Mouse (Mus musculus): ENCODE data around the gene Frmd4a. TPM values are rescaled to one million over a fixed set of nuclear protein-coding genes. Genes with fewer than 3 reads are reported as not detected.
A peak's percentile ranks its signal among the peaks of the same experiment; 100 is the strongest.

Gene Frmd4a
- polyA plus RNA-seq, 1 experiment from 2014 or later, result 16.0 TPM

DNA sequence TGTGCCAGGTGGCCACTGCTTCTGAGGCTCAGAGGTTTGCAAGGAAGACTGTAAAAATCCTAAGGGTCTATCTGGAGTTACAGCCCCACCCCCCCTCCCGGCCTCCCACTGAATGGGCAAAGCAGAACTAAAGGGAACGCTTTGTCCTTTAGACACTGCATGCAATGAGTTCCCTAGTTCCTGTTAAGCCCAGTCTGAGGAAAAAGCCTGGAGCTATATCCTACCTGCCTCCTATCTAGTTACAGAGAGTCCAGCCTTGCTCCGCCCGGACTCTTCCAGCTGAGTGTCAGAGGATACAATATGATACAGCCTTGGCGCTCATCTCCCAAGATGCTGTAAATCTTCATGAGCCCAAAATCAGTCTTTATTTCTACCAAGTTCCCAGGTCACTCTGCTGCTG lies 556.7 kb downstream of the Frmd4a start:
- H3K27me3 ChIP-seq, result no peaks in the 10 kb centered on the region
- H3K9ac ChIP-seq, result no peak overlapping the region
- 80% methylated on average over 5 of the region's 5 CpGs for WGBS (ENCODE audit: insufficient replicate concordance)
- no peak overlapping the region for H3K4me2 ChIP-seq
- peaks cover 99% of the 10 kb centered on the region for H3K36me3 ChIP-seq (replicated peaks)
- no peak for ATAC-seq (ENCODE audit: insufficient read depth)
- peaks cover 71% of the 10 kb centered on the region for H3K4me1 ChIP-seq (replicated peaks)
- no peak overlapping the region for H3K4me3 ChIP-seq (replicated peaks)
- H3K27ac ChIP-seq (replicated peaks), result peak overlapping the region; percentile 85; the same call in 1 of the 2 replicates
- no peaks in the 10 kb centered on the region for H3K9me3 ChIP-seq (replicated peaks)

DNA sequence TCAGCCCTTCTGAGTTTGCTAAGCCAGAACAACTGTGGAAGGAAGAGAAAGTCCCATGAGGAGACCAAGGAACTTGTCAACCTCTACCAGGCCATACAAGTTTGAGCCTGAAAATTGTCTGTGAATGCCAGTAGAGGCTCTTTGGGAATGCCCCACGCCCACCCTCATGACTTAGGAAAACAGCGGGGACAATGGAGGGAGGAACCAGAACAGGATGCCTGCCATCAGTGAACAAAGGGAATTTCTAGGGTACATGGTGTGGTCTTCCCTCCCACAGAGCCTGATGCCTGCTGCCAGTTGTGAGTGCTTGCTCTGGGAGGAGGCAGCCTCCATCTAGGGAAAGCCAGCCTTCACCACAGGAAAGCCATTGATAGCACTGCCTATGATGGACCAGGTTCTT lies 557.6 kb downstream of the Frmd4a start:
- Histone ChIP-seq H3K27ac (replicated peaks) (no peak overlapping the region), H3K9ac (no peak overlapping the region), H3K4me3 (replicated peaks) (no peak overlapping the region), H3K36me3 (replicated peaks) (peaks cover 99% of the 10 kb centered on the region), H3K27me3 (no peaks in the 10 kb centered on the region), H3K9me3 (replicated peaks) (no peaks in the 10 kb centered on the region), H3K4me1 (replicated peaks) (peaks cover 68% of the 10 kb centered on the region), H3K4me2 (no peak overlapping the region)
- WGBS (ENCODE audit: insufficient replicate concordance), result 92% methylated on average over 2 of the region's 2 CpGs
- no peak for ATAC-seq (ENCODE audit: insufficient read depth)

DNA sequence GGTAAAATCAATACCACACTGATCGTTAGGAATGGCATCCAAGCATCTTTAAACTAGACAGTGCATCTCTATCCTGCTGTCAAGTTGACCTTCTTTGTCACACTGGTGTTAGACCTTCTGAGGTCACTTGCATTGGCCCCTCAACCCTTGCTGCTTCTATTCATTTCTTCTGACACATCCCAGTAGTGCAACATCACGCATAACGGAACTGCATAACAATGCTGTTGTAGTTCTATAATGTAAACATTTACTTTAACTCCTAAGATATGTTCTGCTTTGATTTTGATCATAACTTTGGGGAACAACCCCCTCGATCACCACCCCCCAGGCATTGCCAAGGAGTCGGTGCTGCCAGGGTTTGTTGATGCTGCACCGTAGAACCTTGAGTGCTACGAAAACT lies 558.5 kb downstream of the Frmd4a start:
- Histone ChIP-seq H3K4me1 (replicated peaks) (peaks cover 59% of the 10 kb centered on the region), H3K9me3 (replicated peaks) (no peaks in the 10 kb centered on the region), H3K4me3 (replicated peaks) (no peak overlapping the region), H3K27me3 (no peaks in the 10 kb centered on the region), H3K9ac (no peak overlapping the region), H3K4me2 (no peak overlapping the region), H3K36me3 (replicated peaks) (peaks cover 99% of the 10 kb centered on the region), H3K27ac (replicated peaks) (no peak overlapping the region)
- WGBS (ENCODE audit: insufficient replicate concordance), result 91% methylated on average over 7 of the region's 7 CpGs
- no peak for ATAC-seq (ENCODE audit: insufficient read depth)

DNA sequence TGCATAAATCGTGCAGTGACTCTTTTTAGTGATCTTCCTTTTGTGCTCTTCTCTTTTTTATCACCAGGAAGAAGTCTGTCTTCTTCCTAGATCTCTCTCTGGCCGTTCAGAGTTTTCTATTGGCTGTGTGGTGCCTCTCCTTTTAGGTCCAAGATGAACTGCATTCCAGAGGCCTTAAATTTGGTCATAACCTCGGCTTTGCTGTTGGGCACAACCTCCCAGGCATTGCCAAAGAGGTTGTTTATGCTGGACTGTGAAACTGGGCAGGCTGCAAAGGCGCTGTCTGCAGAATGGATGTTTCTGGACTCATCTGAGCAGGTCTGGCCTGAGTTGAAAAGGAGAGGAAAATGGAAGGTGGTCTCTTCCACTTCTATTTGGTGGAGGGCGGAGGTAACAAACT lies 560.8 kb downstream of the Frmd4a start:
- no peak overlapping the region; the same call in 1 of the 2 replicates for H3K27ac ChIP-seq (replicated peaks)
- H3K4me1 ChIP-seq (replicated peaks), result peaks cover 51% of the 10 kb centered on the region
- H3K4me3 ChIP-seq (replicated peaks), result no peak overlapping the region
- no peak overlapping the region for H3K4me2 ChIP-seq
- ATAC-seq (ENCODE audit: insufficient read depth), result no peak
- no peaks in the 10 kb centered on the region for H3K27me3 ChIP-seq
- H3K9me3 ChIP-seq (replicated peaks), result no peaks in the 10 kb centered on the region
- peaks cover 99% of the 10 kb centered on the region for H3K36me3 ChIP-seq (replicated peaks)
- no peak overlapping the region for H3K9ac ChIP-seq
- WGBS (ENCODE audit: insufficient replicate concordance), result 75% methylated on average over 5 of the region's 5 CpGs

DNA sequence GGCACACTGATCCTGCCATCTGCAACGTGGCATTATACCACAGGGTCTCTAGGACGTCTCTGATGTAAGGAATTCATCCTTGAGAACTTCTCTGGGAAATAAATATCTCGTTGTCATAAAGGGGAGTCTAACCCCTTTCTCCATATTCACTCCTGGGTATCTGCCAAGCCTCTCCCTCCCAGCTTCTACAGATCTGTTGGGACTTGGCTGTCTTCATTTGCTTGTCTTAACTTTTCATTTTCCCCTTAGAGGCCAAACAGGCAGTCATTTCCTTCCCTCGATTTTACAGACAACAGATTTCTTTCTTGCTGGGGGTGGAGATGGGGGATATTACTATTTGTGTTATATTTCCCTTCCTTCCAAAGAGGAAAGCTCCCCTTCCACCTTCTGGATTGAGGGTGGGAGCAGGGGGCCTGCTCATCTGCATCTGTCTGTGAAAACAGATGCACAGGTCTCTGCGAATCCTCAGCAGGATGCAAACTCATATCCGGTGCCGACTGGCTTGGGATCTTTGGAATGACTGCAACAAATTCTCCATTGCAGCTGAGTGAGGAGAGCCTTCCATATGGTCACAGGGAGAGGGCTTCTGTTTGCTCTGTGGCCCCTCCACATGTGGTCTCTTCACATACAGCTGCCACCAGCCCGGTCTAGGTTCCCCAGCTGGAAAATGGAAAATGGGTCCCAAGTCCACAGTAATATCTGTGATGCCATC lies 562.0 kb downstream of the Frmd4a start:
- peaks cover 39% of the 10 kb centered on the region for H3K4me1 ChIP-seq (replicated peaks)
- H3K27me3 ChIP-seq, result no peaks in the 10 kb centered on the region
- H3K9ac ChIP-seq, result no peak overlapping the region
- H3K9me3 ChIP-seq (replicated peaks), result no peaks in the 10 kb centered on the region
- no peak overlapping the region for H3K4me3 ChIP-seq (replicated peaks)
- 78% methylated on average over 8 of the region's 8 CpGs for WGBS (ENCODE audit: insufficient replicate concordance)
- peak overlapping the region; percentile 11; the same call in 1 of the 2 replicates for H3K27ac ChIP-seq (replicated peaks)
- no peak for ATAC-seq (ENCODE audit: insufficient read depth)
- peaks cover 95% of the 10 kb centered on the region for H3K36me3 ChIP-seq (replicated peaks)
- H3K4me2 ChIP-seq, result no peak overlapping the region

DNA sequence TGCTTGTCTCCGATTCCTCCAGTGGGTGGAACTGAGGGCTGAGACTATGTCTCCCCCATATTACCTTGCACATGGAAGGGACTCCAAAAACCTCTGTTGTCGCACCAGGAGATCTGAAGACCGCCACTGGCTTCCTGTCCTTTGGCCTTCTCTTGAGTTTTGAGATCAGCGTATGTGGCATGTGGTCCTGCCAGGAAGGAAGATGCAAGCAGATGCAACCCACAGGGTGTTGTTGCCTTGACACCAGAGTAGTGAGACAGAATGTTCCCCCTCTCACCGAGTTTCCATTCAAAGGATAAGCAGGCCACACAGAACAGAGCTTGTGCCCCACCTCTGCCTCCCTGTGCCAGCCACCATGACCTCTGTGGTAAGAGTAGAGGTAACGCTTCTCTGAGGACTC lies 563.1 kb downstream of the Frmd4a start:
- Histone ChIP-seq H3K9me3 (replicated peaks) (no peaks in the 10 kb centered on the region), H3K27me3 (no peaks in the 10 kb centered on the region), H3K4me3 (replicated peaks) (no peak overlapping the region), H3K4me2 (no peak overlapping the region), H3K36me3 (replicated peaks) (peaks cover 95% of the 10 kb centered on the region), H3K4me1 (replicated peaks) (peaks cover 32% of the 10 kb centered on the region), H3K9ac (no peak overlapping the region), H3K27ac (replicated peaks) (0 out of 2 replicates have a peak overlapping the region, but pooled peaks have one; percentile 14)
- WGBS (ENCODE audit: insufficient replicate concordance), result 57% methylated on average over 6 of the region's 6 CpGs
- no peak for ATAC-seq (ENCODE audit: insufficient read depth)

DNA sequence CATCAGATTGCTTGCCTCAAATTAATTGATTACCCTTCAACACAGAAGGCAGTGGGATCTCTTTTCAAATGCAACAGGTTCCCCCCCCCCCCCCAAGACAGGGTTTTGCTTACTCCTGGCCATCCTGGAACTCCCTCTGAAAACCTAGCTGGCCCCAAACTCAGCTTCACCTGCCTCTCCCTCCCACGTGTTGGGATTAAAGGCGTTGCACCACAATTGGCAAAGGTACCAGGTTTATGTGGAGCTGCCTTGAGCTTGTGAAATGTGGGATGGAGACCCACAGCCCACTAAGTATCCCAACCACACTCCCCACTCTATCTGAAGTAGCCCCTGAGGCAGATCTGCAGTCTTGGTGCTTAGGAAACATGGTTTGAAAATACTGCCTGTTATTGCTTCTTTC lies 565.4 kb downstream of the Frmd4a start:
- Histone ChIP-seq H3K4me1 (replicated peaks) (peaks cover 35% of the 10 kb centered on the region), H3K27me3 (no peaks in the 10 kb centered on the region), H3K9ac (no peak overlapping the region), H3K4me2 (no peak overlapping the region), H3K4me3 (replicated peaks) (no peak overlapping the region), H3K27ac (replicated peaks) (no peak overlapping the region), H3K36me3 (replicated peaks) (peaks cover 93% of the 10 kb centered on the region), H3K9me3 (replicated peaks) (no peaks in the 10 kb centered on the region)
- 77% methylated on average over 2 of the region's 2 CpGs for WGBS (ENCODE audit: insufficient replicate concordance)
- ATAC-seq (ENCODE audit: insufficient read depth), result no peak

DNA sequence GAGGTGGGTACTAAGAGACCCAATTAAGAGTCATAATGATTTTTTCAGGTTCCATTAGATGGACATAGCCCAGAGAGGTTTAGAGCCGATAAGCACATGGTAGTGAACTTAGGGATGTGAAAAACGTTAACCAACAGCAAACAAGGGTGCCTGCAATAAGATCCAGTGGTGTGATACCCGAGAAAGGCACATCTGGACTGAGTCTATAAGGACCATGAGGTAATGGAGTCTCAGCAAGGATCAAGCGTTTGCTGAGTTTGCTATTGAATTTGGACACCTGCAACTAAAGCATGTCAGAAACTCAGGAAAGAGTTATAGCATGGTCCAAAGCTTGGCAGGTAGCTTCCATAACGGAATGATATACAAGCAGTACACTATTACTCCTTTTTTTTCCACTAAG lies 566.7 kb downstream of the Frmd4a start:
- Histone ChIP-seq H3K27me3 (no peaks in the 10 kb centered on the region), H3K4me3 (replicated peaks) (no peak overlapping the region), H3K4me2 (no peak overlapping the region), H3K9me3 (replicated peaks) (no peaks in the 10 kb centered on the region), H3K36me3 (replicated peaks) (peaks cover 93% of the 10 kb centered on the region), H3K9ac (no peak overlapping the region), H3K27ac (replicated peaks) (no peak overlapping the region), H3K4me1 (replicated peaks) (peaks cover 23% of the 10 kb centered on the region)
- 85% methylated on average over 5 of the region's 5 CpGs for WGBS (ENCODE audit: insufficient replicate concordance)
- ATAC-seq (ENCODE audit: insufficient read depth), result no peak

DNA sequence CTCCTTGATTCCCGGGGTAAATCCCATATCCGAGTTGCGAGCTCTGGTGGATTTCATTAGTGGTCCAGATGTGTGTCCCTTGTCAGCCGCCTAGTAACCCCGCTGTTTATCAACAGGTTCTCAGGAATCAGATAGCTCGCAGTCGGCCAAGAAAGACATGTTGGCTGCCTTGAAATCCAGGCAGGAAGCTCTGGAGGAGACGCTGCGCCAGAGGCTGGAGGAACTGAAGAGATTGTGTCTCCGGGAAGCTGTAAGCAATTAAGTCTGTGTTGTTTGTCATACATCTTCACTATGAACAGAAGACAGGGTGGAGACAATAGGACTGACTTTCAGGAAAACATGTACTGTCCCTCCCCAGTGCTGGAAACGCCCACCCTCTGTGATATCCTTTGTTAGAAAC lies 568.7 kb downstream of the Frmd4a start:
- 78% methylated on average over 11 of the region's 11 CpGs for WGBS (ENCODE audit: insufficient replicate concordance)
- Histone ChIP-seq H3K4me1 (replicated peaks) (peaks cover 17% of the 10 kb centered on the region), H3K27ac (replicated peaks) (no peak overlapping the region), H3K27me3 (no peaks in the 10 kb centered on the region), H3K4me2 (no peak overlapping the region), H3K9me3 (replicated peaks) (no peaks in the 10 kb centered on the region), H3K36me3 (replicated peaks) (peaks cover 93% of the 10 kb centered on the region), H3K4me3 (replicated peaks) (no peak overlapping the region), H3K9ac (no peak overlapping the region)
- no peak; the same call in 1 of the 2 replicates for ATAC-seq (ENCODE audit: insufficient read depth)

DNA sequence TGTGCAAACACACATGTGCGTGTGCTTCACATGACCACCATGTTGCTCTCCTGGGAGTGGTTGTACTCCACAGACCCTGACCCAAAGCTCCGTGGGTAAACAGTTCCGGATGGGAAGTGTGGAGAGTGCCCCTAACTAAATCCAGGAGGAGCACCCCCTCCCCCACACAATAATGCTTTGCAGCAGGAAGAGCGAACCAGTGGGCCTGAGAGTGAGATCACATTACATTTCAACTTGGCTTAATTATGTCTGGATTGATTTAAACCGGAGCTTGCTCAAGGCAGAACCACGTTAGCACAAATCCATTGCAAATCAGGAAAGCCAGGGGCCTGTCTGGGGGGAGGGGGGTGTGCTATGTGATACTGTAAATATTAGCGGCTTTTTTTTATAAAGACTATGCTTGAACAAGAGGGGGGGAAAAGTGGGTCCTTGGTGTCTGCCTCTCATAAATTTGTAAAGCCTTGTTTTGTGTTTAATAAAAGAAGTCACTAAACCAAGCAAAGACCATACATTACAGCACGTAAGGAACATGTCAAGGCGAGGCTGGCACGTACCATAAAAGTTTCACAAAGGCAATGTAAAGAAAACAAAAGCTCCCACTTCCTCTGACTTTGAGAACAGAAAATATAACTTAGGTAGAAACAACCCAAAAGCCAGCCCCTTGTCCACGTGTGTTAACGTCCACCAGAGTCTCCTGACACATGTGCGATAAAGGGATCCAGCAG lies 570.3 kb downstream of the Frmd4a start:
- ATAC-seq (ENCODE audit: insufficient read depth), result no peak
- no peak overlapping the region for H3K9ac ChIP-seq
- no peak overlapping the region for H3K27ac ChIP-seq (replicated peaks)
- no peak overlapping the region for H3K4me2 ChIP-seq
- no peaks in the 10 kb centered on the region for H3K27me3 ChIP-seq
- no peaks in the 10 kb centered on the region for H3K9me3 ChIP-seq (replicated peaks)
- no peak overlapping the region for H3K4me3 ChIP-seq (replicated peaks)
- 84% methylated on average over 13 of the region's 13 CpGs for WGBS (ENCODE audit: insufficient replicate concordance)
- peaks cover 12% of the 10 kb centered on the region for H3K4me1 ChIP-seq (replicated peaks)
- H3K36me3 ChIP-seq (replicated peaks), result peaks cover 93% of the 10 kb centered on the region

DNA sequence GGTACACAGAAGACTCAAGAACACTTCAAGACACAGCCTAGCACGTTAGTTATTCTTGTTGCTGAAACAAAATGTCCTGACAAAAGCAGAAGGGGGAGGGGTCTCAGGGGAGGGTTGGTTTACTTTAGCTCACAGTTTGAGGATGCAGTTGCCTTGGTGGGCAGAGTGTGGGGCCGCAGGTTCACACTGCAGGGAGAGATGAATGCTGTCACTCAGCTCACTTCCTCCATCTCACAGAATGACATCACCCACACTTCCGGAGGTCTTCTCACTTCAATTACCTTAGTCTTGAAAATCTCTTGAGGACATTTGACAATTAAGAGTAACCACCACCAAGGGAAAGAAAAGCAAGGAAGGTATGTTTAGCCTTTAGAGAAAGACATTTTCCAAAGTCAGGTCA lies 574.1 kb downstream of the Frmd4a start:
- no peaks in the 10 kb centered on the region for H3K27me3 ChIP-seq
- H3K27ac ChIP-seq (replicated peaks), result no peak overlapping the region
- H3K9me3 ChIP-seq (replicated peaks), result no peaks in the 10 kb centered on the region
- H3K4me2 ChIP-seq, result no peak overlapping the region
- peaks cover 19% of the 10 kb centered on the region for H3K4me1 ChIP-seq (replicated peaks)
- no peak overlapping the region for H3K9ac ChIP-seq
- H3K4me3 ChIP-seq (replicated peaks), result no peak overlapping the region
- no peak for ATAC-seq (ENCODE audit: insufficient read depth)
- 67% methylated on average over 3 of the region's 3 CpGs for WGBS (ENCODE audit: insufficient replicate concordance)
- peaks cover 100% of the 10 kb centered on the region for H3K36me3 ChIP-seq (replicated peaks)

Data from liver, embryonic 15.5 days (tissue).